Mouse (Mus musculus): ENCODE data around the gene Rad23a.

Rad23a gene

DNA sequence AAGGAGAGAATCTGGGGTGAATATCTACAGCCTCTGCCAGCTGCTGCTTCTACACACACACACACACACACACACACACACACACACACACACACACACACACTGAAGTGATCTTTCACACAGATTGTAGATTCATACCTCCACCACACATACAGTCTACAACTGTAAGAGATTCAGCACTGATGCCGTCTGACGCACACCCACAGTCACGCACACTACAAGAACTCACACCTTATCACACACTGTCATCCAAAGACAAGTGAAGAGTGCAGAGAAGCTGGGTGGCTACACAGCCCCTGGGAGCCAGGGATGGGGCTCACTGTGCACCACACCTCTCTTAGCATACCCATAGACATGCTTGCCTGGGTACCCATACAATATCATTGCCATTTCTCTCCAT, 26.6 kb downstream of the Rad23a start:
- DNase-seq (ENCODE audit: low spot score in 2 of 2) = no peak

DNA sequence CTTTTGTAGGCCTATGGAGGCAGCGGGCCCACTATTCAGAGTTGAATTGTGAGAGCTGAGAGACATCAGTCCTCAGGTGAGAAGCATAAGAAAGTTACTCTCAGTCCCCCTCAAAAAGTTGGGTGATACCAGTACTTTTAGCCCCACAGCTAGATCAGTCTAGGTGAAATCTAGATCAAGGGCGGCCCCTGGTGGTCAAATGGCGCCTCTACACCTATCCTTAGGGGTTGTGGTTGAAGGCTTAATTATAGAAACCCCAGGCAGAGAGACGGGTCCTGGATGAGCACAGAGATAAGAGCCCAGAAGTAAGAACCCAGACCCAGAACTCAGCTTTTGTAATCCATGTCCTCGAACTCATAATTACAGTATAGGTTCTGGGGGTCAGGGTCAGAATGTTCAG, 27.4 kb downstream of the Rad23a start:
- DNase-seq (ENCODE audit: low spot score in 2 of 2) = peak; percentile 65 to 80

DNA sequence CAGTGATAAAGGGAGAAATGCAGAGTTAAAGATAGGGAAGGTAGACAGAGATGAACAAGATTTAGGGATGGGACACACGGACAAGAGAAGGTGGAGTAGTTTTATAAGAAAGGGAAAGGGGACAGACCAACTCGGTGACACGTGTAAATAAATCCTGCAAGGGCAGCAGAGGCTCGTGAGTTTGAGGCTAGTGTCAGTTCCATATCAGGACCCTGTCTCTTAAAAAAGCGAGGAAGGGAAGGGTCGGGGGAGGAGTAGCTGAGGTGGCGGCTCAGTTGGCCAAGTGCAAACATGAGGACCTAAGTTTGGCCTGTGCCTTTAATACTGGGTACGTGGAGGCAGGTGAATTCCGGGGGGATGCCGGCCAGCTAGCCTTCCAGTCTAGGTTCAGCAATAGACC, 29.2 kb downstream of the Rad23a start:
- DNase-seq (ENCODE audit: low spot score in 2 of 2) = no peak

DNA sequence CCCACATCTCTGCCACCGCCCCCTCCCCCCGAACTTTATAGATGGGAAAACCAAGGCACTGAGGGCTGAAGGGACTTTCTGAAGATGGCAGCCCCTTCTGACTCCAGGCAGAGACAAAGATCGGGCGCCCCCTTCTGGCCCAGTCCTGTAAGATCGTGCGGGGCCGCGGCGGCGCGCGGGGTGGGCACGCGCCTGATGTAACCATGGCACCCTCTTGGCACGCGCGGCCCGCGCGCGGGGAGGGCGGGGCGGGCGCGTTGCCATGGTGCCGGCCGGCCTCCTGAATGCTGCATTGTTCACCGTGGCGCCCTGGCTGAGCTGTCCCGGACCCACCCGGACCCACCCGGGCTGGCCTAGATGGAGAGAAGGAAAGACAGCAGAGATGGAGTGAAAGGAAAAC, 29.6 kb downstream of the Rad23a start:
- peak; percentile 75 to 81 for DNase-seq (ENCODE audit: low spot score in 2 of 2)

DNA sequence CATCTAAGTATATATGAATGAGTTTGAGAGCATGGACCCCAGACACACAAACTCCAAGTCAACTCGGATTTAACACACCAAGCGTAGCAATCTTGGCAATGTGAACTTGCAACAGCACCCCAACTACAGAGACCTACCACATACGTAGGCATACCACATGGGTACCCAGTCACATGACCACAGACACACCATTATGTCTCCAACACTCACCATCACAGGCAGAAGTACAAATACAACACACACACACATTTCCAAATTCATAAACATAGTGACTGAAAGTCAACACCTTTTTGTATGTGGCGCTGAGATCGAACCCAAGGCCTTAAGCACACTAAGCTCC, 30.6 kb downstream of the Rad23a start:
- DNase-seq (ENCODE audit: low spot score in 2 of 2) = no peak

DNA sequence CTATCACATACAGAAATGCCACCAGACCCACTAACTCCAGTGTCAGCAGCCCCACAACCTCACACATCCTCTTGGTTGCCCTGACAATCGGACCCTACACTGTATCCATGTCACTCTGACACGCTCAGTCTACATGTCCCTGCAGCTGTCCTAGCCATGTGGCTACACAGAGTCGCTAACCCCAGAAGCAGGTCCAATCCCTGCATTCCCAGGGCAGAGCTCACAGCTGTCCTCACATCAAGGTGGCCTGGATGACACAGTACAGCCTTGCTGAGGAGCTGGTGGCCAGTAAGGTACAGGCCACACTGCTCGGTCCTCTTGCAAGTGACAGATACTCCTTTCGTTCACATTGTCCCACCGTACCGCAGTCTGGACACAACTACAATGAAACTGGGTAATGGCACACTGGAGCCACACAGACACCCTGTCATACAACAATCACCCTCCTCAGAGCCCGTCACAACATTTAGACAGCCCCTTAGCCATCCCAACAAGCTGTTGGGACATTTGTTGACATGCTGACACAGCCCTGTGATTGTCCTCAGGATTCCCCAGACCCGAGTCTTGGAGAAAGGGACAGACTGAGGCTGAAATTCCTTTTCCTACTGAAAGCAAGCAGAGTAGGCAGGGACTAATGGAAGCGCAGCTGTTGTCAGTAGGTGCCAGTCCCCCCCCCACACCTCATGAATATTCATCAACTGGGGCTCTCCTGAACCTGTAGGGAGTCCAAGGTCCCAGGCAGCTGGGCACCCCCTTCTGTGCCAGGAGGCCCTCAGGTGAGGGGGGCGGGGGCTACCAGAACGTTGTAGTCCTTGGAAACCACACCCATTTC, 31.1 kb downstream of the Rad23a start:
- DNase-seq (ENCODE audit: low spot score in 2 of 2) = no peak

DNA sequence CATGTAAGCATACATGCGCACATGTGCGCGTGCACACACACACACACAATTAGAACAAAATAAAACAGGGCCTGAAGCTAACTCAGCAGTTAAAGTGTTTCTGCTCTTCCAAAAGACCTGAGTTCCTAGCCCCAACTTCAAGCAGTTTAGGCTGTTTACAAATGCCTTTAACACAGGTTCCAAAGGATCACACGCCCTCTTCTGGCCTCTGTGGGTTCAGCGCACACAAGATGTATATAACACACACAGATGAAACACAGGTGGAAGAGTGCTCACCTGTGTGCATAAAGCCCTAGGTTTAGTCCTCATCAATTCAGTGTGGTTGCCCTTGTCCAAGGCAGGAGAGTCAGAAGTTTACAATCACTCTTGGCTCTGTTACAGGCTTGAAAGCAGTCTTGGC, 34.4 kb downstream of the Rad23a start:
- DNase-seq (ENCODE audit: low spot score in 2 of 2) = no peak

DNA sequence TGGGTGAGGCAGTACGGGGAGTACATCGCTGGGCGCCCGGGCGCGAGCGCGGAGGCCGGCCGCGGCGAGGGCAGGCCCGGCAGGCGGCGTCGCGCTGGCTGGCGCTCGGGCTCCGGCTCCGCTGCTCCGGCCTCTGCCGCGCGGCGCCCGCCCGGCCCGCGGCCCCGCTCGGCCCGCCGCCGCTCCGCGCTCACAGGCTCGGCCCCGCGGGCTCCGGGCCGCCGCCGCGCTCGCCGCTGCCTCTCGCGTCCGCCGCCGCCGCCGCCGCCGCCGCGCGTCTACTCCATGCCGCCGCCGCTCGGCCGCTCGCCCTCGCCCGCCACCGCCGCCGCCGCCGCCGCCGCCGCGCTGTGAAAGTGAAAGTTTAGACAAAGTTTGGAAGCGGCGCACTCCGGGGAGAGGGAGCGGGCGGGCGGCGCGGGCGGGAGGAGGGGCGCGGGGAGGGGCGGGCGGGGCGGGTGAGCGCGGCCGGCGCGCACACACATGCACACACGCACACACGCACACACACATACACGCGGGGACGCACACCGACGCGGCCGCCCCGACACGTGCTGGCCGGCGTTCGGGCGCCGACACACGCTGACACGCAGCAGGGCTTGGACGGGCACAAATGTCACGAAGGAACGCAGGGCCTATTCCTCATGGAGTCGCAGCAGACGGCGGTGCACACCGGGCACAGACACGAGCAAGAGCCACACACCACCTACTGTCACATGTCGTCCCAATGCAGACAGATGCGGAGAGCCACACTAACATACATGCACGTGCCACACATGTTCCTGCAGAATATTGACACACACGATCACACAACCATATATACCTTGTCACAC, 40.2 kb downstream of the Rad23a start, which contains the start of gene Nfix:
Gene Nfix (minus strand): TSS at position 346 of the 833 bp plus-strand sequence.
- peak; percentile 45 to 51 for DNase-seq (ENCODE audit: low spot score in 2 of 2)

DNA sequence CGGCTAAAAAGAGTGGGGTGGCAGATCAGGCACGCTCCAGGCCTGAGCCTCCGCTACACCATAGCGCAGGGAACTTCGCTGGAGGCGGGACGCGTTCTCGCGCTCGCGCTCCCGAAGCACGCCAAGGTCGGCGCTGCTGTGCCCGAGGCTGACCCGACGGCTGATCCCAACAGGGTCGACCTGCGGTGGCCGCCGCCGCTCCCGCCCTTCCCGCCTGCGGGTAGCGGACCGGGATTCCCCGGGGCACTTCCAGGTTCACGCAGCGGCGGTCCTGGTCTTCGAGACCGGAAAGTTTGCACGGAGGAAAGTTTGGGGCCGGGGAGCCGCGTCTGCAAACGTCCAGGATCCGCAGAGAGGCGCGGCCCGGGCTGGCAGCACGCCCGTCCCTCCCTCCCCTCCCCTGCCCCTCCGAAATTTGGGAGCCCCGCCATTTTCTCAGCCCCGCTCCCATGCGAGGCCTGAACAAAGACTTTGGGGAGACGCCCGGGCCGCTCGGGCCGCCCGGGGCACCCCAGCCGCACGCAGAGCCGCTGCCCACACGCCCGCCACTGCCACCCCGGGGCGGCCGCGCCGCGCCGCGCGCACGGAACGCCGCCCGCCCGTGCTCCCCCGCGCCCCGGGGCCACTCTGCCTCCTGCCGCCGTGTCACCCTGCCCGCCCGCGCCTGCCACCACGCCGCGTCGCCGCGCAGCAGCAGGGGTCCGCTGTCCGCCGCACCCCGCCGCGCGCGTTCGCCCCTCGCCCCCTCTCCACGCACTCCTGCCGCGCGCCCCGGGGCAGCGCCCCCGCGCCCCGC, 41.1 kb downstream of the Rad23a start:
- peak; percentile 24 to 29 for DNase-seq (ENCODE audit: low spot score in 2 of 2)

DNA sequence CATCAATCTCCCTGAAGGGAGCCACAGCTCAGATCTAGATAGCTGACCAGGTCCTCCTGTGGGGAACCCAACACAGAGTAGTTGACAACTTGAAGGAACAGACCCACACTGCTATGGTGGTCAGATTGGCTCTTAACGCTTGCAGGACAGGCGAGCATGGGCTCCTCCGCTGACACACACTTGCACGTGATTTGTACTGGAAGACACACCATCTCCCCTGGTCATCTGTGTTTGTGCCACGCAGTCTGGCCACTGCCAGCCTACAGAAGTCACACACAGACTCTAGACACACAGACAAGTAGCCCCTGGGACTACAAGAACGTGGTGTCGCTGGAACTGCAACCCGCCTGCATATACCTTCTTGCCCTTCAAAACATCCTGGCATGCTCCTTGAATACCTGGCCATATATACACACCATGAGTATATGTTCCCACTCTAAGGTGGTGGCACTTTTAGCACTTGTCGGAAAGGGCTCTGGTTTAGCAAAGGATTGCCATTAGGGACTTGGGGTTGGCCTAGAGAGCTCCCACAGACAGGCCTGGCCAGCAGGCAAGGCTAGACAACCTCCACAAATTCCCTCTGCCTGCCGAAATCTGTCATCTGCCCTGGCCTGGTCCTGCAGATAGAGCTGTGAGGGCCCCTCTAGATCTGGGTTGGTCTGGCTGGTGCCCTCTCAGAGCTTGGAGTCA, 41.9 kb downstream of the Rad23a start:
- no peak for DNase-seq (ENCODE audit: low spot score in 2 of 2)

DNA sequence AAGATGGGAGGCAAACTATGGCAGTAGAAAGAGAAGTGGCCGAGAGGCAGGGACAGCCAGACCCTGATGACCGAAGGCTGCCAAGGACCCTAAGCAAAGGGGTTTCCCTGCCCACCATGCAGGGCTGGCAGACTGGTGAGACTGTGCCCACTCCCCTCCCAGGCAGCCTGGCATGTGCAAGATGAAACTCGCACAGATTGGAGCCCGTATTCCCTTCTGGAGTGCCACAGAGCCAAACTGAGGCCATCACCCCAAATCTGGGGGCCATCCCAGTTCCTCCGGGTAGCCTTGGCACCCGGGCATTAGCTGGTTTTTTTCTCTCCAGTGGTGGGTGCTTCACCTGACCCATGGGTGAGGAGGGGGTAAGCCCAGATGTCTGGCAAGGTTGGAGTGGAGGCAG, 42.5 kb downstream of the Rad23a start:
- DNase-seq (ENCODE audit: low spot score in 2 of 2) = no peak

DNA sequence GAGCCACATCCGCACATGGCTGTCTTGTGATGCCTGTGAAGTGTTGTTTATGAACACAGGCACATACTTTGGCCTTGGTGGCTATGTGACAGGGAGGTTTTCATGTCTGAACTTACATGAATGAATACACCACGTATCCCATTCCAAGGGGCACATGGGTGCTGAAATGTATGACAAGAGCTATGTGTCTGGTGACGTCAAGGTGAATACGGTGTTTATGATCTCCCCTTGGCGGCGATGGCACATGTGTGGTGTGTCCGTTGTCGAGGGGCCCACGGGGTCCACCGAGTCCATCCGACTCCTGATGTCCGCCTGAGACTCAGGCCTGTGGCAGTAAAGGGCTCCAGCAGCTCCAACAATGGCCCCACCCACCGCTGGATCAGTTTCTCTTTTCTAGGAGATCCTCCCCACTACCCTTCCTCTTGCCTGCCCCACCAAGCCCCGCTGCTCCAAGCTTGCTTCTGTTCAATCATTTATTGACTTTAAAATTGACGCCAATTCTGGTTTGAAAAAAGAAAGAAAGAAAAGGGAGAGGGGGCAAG, 43.1 kb downstream of the Rad23a start:
- no peak for DNase-seq (ENCODE audit: low spot score in 2 of 2)

DNA sequence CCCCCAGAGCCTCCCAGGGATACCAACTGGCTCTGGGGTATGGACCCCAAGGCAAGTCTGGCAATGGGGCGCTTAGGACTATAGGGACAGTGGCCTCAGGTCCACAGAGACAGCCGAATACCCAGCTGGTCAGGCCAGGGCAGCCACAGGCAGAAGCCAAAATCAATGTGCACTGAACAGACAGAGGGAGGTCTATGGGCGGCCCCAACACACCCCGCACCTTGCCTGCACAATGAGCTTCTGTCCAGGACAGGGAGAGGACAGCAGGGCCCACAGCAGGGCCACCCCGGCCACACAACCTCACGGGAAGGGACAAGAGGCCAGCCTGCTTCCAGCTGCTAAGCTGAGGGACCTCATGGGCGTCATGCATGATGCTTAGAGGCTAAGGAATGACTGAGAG, 46.0 kb downstream of the Rad23a start:
- no peak for DNase-seq (ENCODE audit: low spot score in 2 of 2)

DNA sequence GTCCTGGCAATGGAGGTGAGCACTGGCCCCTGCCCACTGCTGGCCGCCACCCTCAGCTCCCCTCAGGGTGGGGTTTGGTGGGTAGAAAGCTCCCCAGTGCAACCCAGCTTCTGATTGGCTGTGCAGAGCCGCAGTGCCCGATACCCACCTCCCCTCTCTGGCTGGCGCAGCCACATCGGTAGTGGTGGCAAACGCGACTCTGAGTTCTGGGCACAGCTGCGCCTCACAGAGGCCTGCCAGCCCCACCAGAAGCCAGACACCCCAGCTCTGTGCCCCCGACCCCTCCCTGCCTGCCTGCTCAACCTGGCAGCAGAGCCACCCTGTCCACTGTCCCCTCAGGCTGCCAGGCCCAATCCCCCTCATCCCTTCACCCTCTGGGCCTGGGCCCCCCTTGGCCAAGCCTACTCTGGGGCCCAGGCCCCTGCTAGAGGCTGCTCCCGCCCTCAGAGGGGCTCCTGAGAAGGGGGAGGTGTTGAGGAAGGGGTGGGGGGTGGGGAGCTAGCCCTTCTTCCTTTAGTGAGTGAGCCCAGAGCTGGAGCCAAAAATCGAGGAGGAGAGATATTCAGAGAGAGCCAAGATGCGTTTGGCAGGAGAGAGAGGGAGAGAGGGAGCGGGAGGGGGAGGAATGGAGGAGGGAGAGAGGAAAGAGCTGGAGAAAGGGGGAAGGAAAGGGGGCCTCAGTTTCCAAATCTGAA, 46.5 kb downstream of the Rad23a start:
- DNase-seq (ENCODE audit: low spot score in 2 of 2) = no peak

DNA sequence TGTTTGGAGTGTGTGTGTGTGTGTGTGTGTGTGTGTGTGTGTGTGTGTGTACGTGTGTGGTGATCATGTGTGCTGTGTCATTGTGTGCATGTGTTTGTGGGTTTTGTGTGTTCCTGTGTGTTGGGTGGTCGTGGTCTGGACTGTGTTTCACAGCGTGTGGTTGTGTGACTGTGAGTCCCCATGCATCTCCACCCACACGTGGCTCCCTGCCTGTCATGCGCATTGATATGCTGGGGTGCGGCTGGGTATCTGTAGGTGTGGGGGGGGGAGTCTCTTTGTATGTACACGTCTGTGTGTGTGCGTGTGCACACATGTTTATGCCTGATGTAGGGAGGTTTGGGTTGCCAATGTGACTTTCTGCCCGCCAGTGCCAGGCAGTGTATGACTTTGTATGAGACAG, 47.3 kb downstream of the Rad23a start:
- no peak for DNase-seq (ENCODE audit: low spot score in 2 of 2)

DNA sequence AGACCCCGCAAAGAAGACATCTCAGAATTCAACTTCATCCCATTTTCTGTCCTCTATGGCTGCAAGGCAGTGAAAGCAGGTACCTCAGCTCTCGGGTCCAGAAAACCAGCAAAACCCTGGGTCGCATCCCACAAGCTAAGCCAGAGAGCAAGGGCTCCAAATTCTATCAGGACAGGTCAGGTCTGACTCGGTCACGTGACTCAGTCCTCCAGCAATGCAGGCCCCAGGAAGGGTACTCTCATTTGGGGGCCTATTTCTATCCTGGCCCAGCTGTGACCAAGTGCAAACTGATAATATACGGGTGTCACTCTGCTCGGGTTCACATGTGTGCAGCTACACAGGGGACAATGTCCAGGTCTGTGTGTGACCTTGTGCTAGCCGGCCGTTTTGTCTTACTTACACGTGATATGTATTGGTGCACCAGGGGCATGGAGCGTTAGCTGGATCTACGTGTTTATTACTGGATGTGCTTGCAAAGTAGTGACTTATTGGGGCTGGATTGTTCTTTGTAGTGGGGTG, 48.0 kb downstream of the Rad23a start:
- DNase-seq (ENCODE audit: low spot score in 2 of 2) = no peak

DNA sequence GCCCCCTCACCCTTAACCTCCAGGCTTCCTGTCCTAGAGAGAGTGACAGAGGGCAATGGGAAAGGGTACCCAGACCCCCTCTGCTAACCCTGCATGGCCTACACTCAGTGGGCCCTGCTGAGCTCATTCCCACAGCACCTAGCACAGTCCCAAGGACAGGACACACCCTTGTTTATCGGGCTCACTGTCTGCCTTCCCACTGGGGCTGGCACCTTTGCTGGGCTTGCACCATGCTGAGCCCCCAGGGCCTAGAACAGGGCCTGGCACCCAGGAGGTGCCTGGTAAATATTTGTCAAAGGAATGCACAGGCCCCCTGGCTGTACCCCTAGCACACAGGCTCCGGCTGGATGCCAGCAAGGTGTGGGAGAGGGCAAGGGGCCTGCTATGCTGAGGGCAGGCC, 49.9 kb downstream of the Rad23a start:
- no peak for DNase-seq (ENCODE audit: low spot score in 2 of 2)

DNA sequence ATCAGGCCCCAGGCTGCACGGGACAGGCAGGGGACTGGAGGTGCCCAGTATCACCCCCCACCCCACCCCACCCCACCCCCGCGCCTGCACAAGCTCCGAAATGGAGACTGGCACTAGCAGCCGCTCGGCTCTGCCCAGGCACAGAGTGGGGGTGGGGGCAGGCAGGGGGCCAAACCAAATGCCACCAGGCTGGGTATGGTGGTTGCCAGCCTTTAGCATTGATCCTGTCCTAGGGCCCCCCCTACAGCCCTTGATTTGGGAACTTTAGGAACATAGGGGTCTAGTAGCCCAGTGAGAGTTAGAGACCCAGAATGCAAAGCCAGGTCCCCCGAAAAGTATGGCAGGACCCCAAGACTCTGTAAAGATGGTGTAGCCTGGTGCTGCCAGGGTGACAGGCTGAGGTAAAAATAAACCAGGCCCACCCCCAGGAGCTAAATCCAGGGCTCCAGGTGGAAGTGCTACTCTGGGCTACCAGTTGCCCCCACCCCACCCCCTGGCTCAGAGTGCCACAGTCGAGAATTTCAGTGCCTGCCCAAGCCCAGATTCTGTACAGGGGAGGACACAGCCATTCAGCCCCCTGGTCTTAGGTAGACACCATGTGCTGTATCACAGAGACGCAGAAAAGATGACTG, 50.5 kb downstream of the Rad23a start:
- DNase-seq (ENCODE audit: low spot score in 2 of 2) = no peak

DNA sequence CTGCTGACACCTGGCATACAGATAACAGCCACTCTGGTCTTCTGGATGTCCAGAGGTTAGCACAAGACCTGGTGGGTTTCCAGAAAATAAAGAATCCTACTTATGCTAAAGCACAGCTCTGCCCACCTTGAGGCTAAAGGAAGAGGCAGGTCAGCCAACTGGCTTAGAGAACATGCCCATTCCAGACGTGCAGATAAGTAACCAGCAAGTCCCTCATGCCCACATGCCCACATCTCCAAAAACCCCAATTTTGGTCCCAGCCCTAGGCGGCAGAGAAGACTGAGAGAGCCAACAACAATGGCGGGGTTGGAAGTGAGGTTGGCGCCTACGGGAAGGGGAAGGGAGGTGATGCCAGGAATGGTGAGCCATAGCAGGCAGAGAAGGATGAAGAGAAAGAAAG, 51.1 kb downstream of the Rad23a start:
- no peak for DNase-seq (ENCODE audit: low spot score in 2 of 2)

DNA sequence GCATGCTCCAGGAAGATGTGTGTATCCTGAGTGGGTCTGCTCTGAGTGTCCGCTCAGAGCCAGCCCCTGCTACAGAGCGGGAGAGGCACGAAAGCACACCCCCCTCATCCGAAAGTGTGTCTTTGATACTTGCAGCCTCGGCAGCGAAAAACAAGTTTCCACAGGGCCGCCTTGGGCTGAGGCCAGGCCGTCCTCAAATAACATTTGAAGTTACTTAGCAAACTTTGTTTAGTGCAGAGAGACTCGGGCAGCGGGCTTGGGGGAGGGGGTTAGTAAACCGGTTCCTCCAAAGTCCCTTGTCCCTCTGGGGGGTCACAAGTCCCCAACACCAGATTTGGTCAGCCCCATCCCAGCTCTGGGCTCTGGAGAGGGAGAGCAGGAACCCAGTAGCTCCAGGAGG, 51.6 kb downstream of the Rad23a start:
- DNase-seq (ENCODE audit: low spot score in 2 of 2) = no peak

Data from spleen, postnatal 36 days (tissue).